ENCODE assay signal across 17 mouse cellular contexts in genomic region chr13:29956821-29957421, GRCm38 (mm10). TPM values are rescaled to one million over a fixed set of nuclear protein-coding genes. Genes with fewer than 3 reads are reported as not detected.
DNase-seq lines count a peak whose midpoint lies in the region; ATAC-seq lines count a peak whose summit lies in the region.
"Had no signal": no experiment of that assay in that cellular context is flagged by ENCODE, and none has a peak within 500 bp of the region (broad histone marks: within the 10 kb centered on the region; RNA-seq: fewer than 3 reads in every experiment).

No protein-coding gene starts in this region.

- H3K27ac ChIP-seq in kidney, embryonic 16.5 days (ENCODE audit: low read length): peak overlapping the region; percentile 82
- H3K27ac ChIP-seq: forebrain, embryonic 10.5 days; hindbrain, embryonic 10.5 days; stomach, postnatal 0 days had no signal

- no peak overlapping the region for H3K4me2 ChIP-seq in kidney, embryonic 16.5 days (replicated peaks; ENCODE audit: low read depth, low read length)
- H3K4me2 ChIP-seq: heart, embryonic 11.5 days; midbrain, embryonic 11.5 days had no signal

- H3K4me1 ChIP-seq in kidney, embryonic 16.5 days (ENCODE audit: insufficient read depth, low read length): peaks cover 42% of the 10 kb centered on the region
- H3K4me1 ChIP-seq: hindbrain, embryonic 10.5 days had no signal

- 0 out of 2 replicates have a peak, but pooled peaks cover 1% of the 10 kb centered on the region for H3K36me3 ChIP-seq in kidney, embryonic 16.5 days (ENCODE audit: insufficient read depth, low read length)

- peak; percentile 14 for DNase-seq in adrenal gland, postnatal 14 days
- no peak for DNase-seq in adrenal gland, adult (ENCODE audit: inconsistent age in 2 of 2, low spot score in 1 of 2)
- no peak for DNase-seq in kidney, postnatal 4 days
- peak; percentile 70 for DNase-seq in brain, adult 2 months (ENCODE audit: low read depth, low spot score)
- peak; percentile 48 to 53 for DNase-seq in cerebellum, postnatal 36 days
- no peak for DNase-seq in layer of hippocampus, adult 18-20 months (ENCODE audit: low spot score in 2 of 2)
- DNase-seq: kidney, adult 18-20 months; layer of hippocampus, adult 9-11 months; right cerebral cortex, postnatal 4 days had no signal

- H3K27me3 ChIP-seq in kidney, embryonic 16.5 days (ENCODE audit: insufficient read depth, low read length): no peaks in the 10 kb centered on the region

- WGBS in kidney, embryonic 16.5 days: 70% methylated on average over 12 of the region's 12 CpGs

- no peak overlapping the region for H3K9ac ChIP-seq in kidney, embryonic 16.5 days (replicated peaks; ENCODE audit: low read length)

- no peaks in the 10 kb centered on the region for H3K9me3 ChIP-seq in kidney, embryonic 16.5 days (ENCODE audit: low read length)

- H3K4me3 ChIP-seq in kidney, embryonic 16.5 days (ENCODE audit: low read length): no peak overlapping the region
- H3K4me3 ChIP-seq: forebrain, embryonic 10.5 days; hindbrain, embryonic 10.5 days had no signal

- ATAC-seq in kidney, embryonic 16.5 days (ENCODE audit: low FRiP score, low TSS enrichment): no peak
- no peak for ATAC-seq in megakaryocyte, adult 5-6 weeks (ENCODE audit: poor library complexity, severe bottlenecking)
- ATAC-seq: lung, postnatal 0 days had no signal

RNA-seq across cellular contexts. Expression of gene E2f3, which starts 28.9 kb away (rescaled TPM):
- total RNA-seq in adrenal gland, postnatal 14 days (2021): 11.5 and 12.3 TPM in 2 replicates
- polyA plus RNA-seq in kidney, embryonic 16.5 days (2015; fragmentation: Nextera tagmentation; extraction: Ambion mirVana): 14.6 and 15.8 TPM in 2 replicates
- 7.3 and 7.5 TPM in 2 replicates for total RNA-seq in megakaryocyte, adult 5-6 weeks (2015)
- total RNA-seq in megakaryocyte, adult 5-6 weeks (2017): 5.4 TPM in 2 replicates
- 10 to 100 TPM; 22.6 to 25.0 TPM for total RNA-seq in layer of hippocampus, adult 18-20 months (2021)

Comparison
In these comparisons a context has a peak if more than half of its experiments do, and no peak if none do; other contexts are left out.
1. DNase-seq: peak in adrenal gland, postnatal 14 days (single experiment), brain, adult 2 months (single experiment) and cerebellum, postnatal 36 days (2 of 2); none in adrenal gland, adult (0 of 2), kidney, postnatal 4 days (0 of 2) and layer of hippocampus, adult 18-20 months (0 of 2).